Mouse (Mus musculus) gastrocnemius, adult 2 months (tissue): ENCODE data around the gene Tnr. TPM values are rescaled to one million over a fixed set of nuclear protein-coding genes. Genes with fewer than 3 reads are reported as not detected.
"Not testable (repeated sequence)": the region's sequence is repeated elsewhere in the genome, so short reads cannot be mapped to it uniquely, and the experiment has no call there.

ENCODE experiments used
- DNase-seq: peaks from one replicate; pipeline ENCODE4 v3.0.0; 2022
- H3K27ac ChIP-seq: fragments of 200-600 bp; 2 replicates; pipeline ENCODE4 v1.8.1; 2022; ENCODE audit warnings: mild to moderate bottlenecking
- H3K4me3 ChIP-seq: fragments of 200-600 bp; 2 replicates; pipeline ENCODE4 v1.8.1; 2022; ENCODE audit warnings: mild to moderate bottlenecking, moderate library complexity
- CTCF ChIP-seq: fragments of 200-600 bp; IDR thresholded peaks from 2 replicates; pipeline ENCODE4 v1.8.1; 2022; ENCODE audit warnings: antibody characterized with exemption, mild to moderate bottlenecking, moderate library complexity
- intact Hi-C: fragments of 180-260 bp; cut with DNase I; formaldehyde crosslinking; loops from one replicate; pipeline ENCODE4 v1.15.1; 2025
- total RNA-seq, 2 experiments: library from RNA; stranded (reverse); gene quantifications; 2 replicates each; pipeline ENCODE4 v1.2.3; 2021

The Tnr gene
- total RNA-seq, 2 experiments from 2014 or later = not detected

- Histone ChIP-seq H3K4me3 (no peak overlapping the region), H3K27ac (no peak overlapping the region)
- TF ChIP-seq CTCF = no peak
- DNase-seq = no peak
- intact Hi-C loops = no loop called here
These were observed 408.5 kb downstream of the Tnr start for GRCm38 (mm10) chr1:159932092-159932491.

GRCm38 (mm10) chr1:159932598-159932997 lies 409.0 kb downstream of the Tnr start:
- intact Hi-C loops = no loop called here
- H3K4me3 ChIP-seq = no peak overlapping the region

GRCm38 (mm10) chr1:159938449-159938848 lies 414.9 kb downstream of the Tnr start:
- intact Hi-C loops = no loop called here
- H3K27ac ChIP-seq = no peak overlapping the region
- H3K4me3 ChIP-seq = no peak overlapping the region
- no peak for DNase-seq
- TF ChIP-seq CTCF = no peak

More at GRCm38 (mm10) chr1:159932598-159932997, 409.0 kb downstream of the Tnr start:
- no peak overlapping the region for H3K27ac ChIP-seq
- no peak for TF ChIP-seq CTCF
- DNase-seq = no peak

- intact Hi-C loops = no loop called here
- DNase-seq = no peak
- no peak for TF ChIP-seq CTCF
- no peak overlapping the region for H3K27ac ChIP-seq
- H3K4me3 ChIP-seq = no peak overlapping the region
These were observed 415.8 kb downstream of the Tnr start for GRCm38 (mm10) chr1:159939335-159939734.

DNA sequence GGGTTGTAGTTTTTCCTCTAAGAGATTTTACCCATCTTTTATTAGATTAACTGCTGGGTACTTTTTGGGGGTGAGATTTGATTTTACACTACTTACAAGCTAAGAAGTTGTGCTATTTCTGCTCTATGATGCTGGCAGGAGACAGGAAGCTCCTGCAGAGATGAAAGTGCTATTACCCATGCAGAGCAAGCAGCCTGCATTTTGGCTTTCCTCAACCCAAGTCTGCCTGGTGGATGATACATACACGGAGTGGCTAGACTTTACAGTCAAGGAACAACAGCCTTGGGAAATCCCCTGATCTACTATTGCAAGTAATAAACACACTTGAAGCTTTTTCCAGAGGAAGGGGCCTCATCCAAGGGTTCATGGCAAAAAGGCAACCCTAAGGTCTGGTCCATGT lies 430.0 kb downstream of the Tnr start:
- DNase-seq = no peak
- intact Hi-C loops = no loop called here
- no peak overlapping the region for H3K27ac ChIP-seq
- TF ChIP-seq CTCF = no peak
- H3K4me3 ChIP-seq = no peak overlapping the region

DNA sequence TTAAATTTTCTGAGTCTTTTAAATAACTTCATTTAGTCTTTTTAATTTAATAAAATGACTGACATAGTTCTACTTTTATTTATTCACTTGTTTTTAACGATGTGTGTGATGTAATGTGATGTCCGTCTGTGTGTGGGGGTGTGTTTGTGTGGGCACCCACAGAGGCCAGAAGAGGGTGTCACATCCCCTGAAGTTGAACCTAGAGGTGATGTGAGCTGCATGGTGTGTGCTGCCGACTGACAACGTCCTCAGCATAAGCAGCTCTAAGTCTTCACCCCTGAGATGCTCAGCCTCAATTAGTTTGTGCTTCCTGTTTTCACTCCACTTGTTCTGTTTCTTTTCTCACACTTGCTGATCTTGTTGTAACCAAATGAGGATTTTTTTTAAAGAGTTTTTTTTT lies 439.8 kb downstream of the Tnr start:
- DNase-seq = no peak
- intact Hi-C loops = no loop called here
- H3K27ac ChIP-seq = no peak overlapping the region
- no peak overlapping the region for H3K4me3 ChIP-seq
- no peak for TF ChIP-seq CTCF

GRCm38 (mm10) chr1:159966286-159966685 lies 442.7 kb downstream of the Tnr start:
- H3K27ac ChIP-seq, H3K4me3 ChIP-seq, intact Hi-C loops, DNase-seq: not testable (repeated sequence)

GRCm38 (mm10) chr1:159968395-159968794 lies 444.8 kb downstream of the Tnr start:
- no peak for DNase-seq
- H3K27ac ChIP-seq = no peak overlapping the region
- intact Hi-C loops = no loop called here

GRCm38 (mm10) chr1:159977786-159978185 lies 454.2 kb downstream of the Tnr start:
- H3K27ac ChIP-seq = no peak overlapping the region
- peak; percentile 30 for DNase-seq
- TF ChIP-seq CTCF = no peak
- H3K4me3 ChIP-seq = no peak overlapping the region
- intact Hi-C loops = no loop called here

More at GRCm38 (mm10) chr1:159968395-159968794, 444.8 kb downstream of the Tnr start:
- no peak overlapping the region for H3K4me3 ChIP-seq
- no peak for TF ChIP-seq CTCF

- H3K27ac ChIP-seq = no peak overlapping the region
- intact Hi-C loops = no loop called here
- TF ChIP-seq CTCF = no peak
- H3K4me3 ChIP-seq = no peak overlapping the region
- DNase-seq = peak; percentile 66
These were observed 455.5 kb downstream of the Tnr start for GRCm38 (mm10) chr1:159979096-159979495.

DNA sequence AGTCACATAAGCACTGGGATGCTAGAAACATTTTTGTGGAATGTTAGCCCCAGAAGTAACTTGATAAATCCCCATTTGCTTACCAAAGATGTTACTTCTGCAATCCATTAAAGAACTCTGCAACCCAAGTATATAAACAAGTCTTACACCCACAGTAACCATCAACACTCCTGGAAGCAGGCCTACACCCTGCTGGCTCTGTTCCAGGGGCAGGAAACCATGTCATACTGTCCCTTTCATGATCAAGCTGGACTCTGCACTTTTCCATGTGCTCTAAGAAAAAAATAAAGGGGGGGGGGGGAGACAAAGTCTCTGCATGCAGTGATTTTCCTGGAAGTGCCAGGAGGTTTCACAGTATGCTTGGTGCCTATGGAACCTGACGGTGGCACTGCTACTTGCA lies 456.8 kb downstream of the Tnr start:
- DNase-seq = no peak
- no peak overlapping the region for H3K4me3 ChIP-seq
- no peak for TF ChIP-seq CTCF
- no peak overlapping the region for H3K27ac ChIP-seq
- intact Hi-C loops = no loop called here
